Mouse (Mus musculus) midbrain, postnatal 0 days (tissue): ENCODE data around the gene Stc2. TPM values are rescaled to one million over a fixed set of nuclear protein-coding genes. Genes with fewer than 3 reads are reported as not detected.

Experiments
- ATAC-seq: fragments of 200-750 bp; cut with Nextera tagmentation; 2 replicates; pipeline ENCODE4 v1.8.0; 2017; ENCODE audit warnings: moderate number of reproducible peaks, mild to moderate bottlenecking, moderate TSS enrichment, moderate library complexity; ENCODE audit not compliant: low FRiP score
- DNase-seq: peaks from one replicate; pipeline ENCODE4 v3.0.0-alpha.2; 2015; ENCODE audit warnings: low spot score
- H3K27ac ChIP-seq: fragments of 300-500 bp; sonication (generic); 2 replicates; pipeline ENCODE4 v1.5.1; 2014; ENCODE audit warnings: low read depth, mild to moderate bottlenecking, low read length, mixed read lengths
- H3K27me3 ChIP-seq: fragments of 300-500 bp; sonication (generic); 2 replicates; pipeline ENCODE4 v1.6.1; 2014; ENCODE audit warnings: low read length, control low read depth, mixed read lengths; ENCODE audit not compliant: insufficient read depth
- H3K36me3 ChIP-seq: fragments of 300-500 bp; sonication (generic); 2 replicates; pipeline ENCODE4 v1.6.1; 2014; ENCODE audit warnings: low read length, control low read depth, mixed read lengths; ENCODE audit not compliant: insufficient read depth
- H3K4me1 ChIP-seq: fragments of 300-500 bp; sonication (generic); 2 replicates; pipeline ENCODE4 v1.6.1; 2014; ENCODE audit warnings: mild to moderate bottlenecking, control low read depth, antibody characterized with exemption, low read length, mixed read lengths; ENCODE audit not compliant: insufficient read depth
- H3K4me2 ChIP-seq: fragments of 300-500 bp; sonication (generic); 2 replicates; pipeline ENCODE4 v1.6.1; 2014; ENCODE audit warnings: low read depth, mild to moderate bottlenecking, low read length, mixed read lengths; ENCODE audit not compliant: poor library complexity, severe bottlenecking
- H3K4me3 ChIP-seq: fragments of 300-500 bp; sonication (generic); 2 replicates; pipeline ENCODE4 v1.5.1; 2014; ENCODE audit warnings: low read depth, mild to moderate bottlenecking, low read length, moderate library complexity
- H3K9ac ChIP-seq: fragments of 300-500 bp; sonication (generic); replicated peaks from 2 replicates; pipeline ENCODE4 v1.6.1; 2014; ENCODE audit warnings: mild to moderate bottlenecking, low read length, moderate library complexity, mixed read lengths; ENCODE audit not compliant: poor library complexity, severe bottlenecking
- H3K9me3 ChIP-seq: fragments of 300-500 bp; sonication (generic); 2 replicates; pipeline ENCODE4 v1.6.1; 2016; ENCODE audit warnings: low read length, control low read depth
- CTCF ChIP-seq: IDR thresholded peaks from 2 replicates; pipeline ENCODE4 v1.5.1; 2016; ENCODE audit warnings: antibody characterized with exemption, mild to moderate bottlenecking
- WGBS: fragments of 180-500 bp; shearing (Covaris S2); extraction: QIAGEN DNeasy Blood & Tissue Kit; methylation state at CpG from one replicate; pipeline ENCODE4 v1.1.7; 2014; 5-methylcytosine and 5-hydroxymethylcytosine counted together
- polyA plus RNA-seq: library from polyadenylated mRNA; unstranded; fragments of >200 nt; fragmentation: Nextera tagmentation; extraction: Ambion mirVana; gene quantifications from 2 replicates; pipeline ENCODE4 v1.2.1, GENCODE M21; 2015
- total RNA-seq: library from RNA; depleted of rRNA; stranded (reverse); fragments of >200 nt; gene quantifications from 2 replicates; pipeline ENCODE4 v1.2.3, GENCODE M21; 2014

Stc2 gene
- total and polyA plus RNA-seq, 2 experiments from 2014 or later, result 0.79 to 2.1 TPM

DNA sequence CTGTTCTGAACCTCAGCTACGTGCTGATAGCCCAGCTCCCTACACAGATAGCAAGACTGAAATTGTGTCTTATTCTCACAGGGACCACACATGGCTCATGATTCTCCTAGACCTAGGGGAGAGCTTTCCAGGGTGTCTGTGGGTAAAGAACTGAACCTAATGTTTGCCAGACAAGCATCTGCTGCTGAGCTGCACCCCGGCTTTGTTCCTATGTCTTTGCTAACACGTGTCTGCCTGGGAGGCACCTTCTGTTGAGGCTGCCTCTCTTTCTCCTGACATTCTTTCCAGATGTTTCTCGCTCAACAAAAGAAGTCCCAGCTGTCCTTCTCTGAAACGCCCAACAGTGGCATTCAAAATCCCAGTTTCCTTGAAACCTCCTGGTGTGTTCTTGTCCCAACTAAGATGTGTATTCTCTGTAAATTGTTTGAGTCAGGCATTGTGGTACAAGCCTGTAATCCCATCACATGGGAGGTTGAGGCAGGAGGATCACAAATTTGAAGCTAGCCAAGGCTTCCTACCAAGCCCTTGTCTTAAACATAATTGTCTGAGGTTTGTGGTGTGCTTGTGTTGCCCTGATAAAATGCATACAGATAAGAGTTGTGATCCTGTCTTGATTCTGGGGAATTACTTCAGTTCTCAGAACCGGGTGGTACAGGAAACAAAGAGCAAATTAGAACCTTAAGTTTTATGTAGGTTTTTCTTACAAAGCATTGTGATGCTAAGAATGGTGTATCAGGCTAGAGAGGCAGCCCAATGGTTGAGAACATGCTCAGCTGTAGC is 27.0 kb upstream of the Stc2 start:
- Histone ChIP-seq H3K9me3 (no peaks in the 10 kb centered on the region), H3K27me3 (no peaks in the 10 kb centered on the region), H3K4me3 (no peak overlapping the region), H3K27ac (no peak overlapping the region), H3K9ac (no peak overlapping the region), H3K36me3 (no peaks in the 10 kb centered on the region), H3K4me1 (no peaks in the 10 kb centered on the region), H3K4me2 (no peak overlapping the region)
- no peak for TF ChIP-seq CTCF
- WGBS, result 60% methylated on average over 6 of the region's 6 CpGs
- DNase-seq (no peak), ATAC-seq (no peak)

DNA sequence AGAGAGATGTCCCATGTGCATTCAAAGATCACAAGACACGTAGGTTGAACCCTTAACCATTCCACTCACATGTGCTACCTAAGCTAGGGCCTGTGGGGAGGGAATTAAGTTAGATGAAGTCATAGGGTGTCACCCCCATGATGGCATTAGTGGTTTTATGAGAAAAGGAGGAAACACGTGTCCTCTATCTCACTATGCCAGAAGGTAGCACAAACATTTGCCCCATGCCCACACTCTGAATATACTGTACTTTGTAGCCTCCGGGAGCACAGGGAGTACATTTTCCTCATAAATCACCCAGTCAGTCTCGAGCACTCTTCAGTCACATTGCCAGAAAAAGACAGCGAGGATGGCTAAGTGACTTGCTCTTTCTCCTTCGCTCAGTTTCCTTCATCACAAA is 24.2 kb upstream of the Stc2 start:
- TF ChIP-seq CTCF, result no peak
- no peaks in the 10 kb centered on the region for H3K9me3 ChIP-seq
- H3K36me3 ChIP-seq, result no peaks in the 10 kb centered on the region
- no peak overlapping the region for H3K27ac ChIP-seq
- WGBS, result 87% methylated on average over 6 of the region's 6 CpGs
- DNase-seq (no peak), ATAC-seq (no peak)
- no peak overlapping the region for H3K4me3 ChIP-seq
- no peak overlapping the region for H3K4me2 ChIP-seq
- no peaks in the 10 kb centered on the region for H3K4me1 ChIP-seq
- no peaks in the 10 kb centered on the region for H3K27me3 ChIP-seq
- no peak overlapping the region for H3K9ac ChIP-seq

DNA sequence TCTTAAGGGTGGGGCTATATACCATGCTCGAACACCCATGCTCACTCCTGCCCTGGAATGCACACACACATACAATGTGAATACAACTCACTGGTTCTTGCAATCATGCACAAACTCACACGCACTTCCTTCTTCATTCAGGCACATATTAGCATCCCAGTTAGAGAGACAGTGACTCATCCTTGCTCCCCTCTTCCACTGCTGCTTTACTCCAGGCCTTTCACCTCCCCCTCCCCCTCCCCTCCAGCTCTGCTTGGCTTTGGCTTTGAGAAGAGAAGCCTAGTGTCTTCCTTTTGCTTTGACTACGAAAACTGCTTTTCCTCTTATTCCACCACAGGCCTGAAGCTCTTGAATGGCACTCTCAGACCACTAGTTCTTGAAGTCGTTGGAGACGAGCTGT is 22.5 kb upstream of the Stc2 start:
- no peak overlapping the region for H3K4me3 ChIP-seq
- no peak for DNase-seq
- H3K9me3 ChIP-seq, result no peaks in the 10 kb centered on the region
- no peaks in the 10 kb centered on the region for H3K4me1 ChIP-seq
- 76% methylated on average over 5 of the region's 5 CpGs for WGBS
- H3K36me3 ChIP-seq, result no peaks in the 10 kb centered on the region
- no peak overlapping the region for H3K4me2 ChIP-seq
- no peak overlapping the region for H3K27ac ChIP-seq
- no peak overlapping the region for H3K9ac ChIP-seq
- H3K27me3 ChIP-seq, result no peaks in the 10 kb centered on the region
- no peak for TF ChIP-seq CTCF
- ATAC-seq, result no peak

DNA sequence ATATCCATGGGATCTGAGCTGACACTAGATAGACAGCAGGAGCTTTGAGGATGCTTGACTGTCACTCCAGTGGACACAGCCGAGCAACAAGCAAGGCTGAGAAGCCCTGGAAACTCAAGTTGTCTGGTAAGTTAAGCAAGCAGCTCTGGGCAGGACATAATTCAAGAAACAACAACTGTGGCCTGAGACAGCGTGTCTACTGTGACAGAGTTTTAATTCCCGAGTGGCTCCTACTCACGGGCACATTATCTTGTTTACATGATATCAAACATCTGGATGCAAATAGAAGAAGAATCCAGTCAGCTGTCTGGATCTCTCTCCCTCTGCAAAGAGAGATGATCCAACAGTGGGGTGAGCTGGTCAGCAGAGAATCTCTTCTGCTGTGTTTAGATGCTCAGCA is 19.0 kb upstream of the Stc2 start:
- no peak overlapping the region for H3K27ac ChIP-seq
- WGBS, result 80% methylated on average over 4 of the region's 4 CpGs
- no peaks in the 10 kb centered on the region for H3K9me3 ChIP-seq
- H3K9ac ChIP-seq, result no peak overlapping the region
- DNase-seq, result no peak
- H3K36me3 ChIP-seq, result no peaks in the 10 kb centered on the region
- no peaks in the 10 kb centered on the region for H3K4me1 ChIP-seq
- no peak for TF ChIP-seq CTCF
- H3K4me2 ChIP-seq, result no peak overlapping the region
- H3K27me3 ChIP-seq, result no peaks in the 10 kb centered on the region
- no peak for ATAC-seq
- no peak overlapping the region for H3K4me3 ChIP-seq

DNA sequence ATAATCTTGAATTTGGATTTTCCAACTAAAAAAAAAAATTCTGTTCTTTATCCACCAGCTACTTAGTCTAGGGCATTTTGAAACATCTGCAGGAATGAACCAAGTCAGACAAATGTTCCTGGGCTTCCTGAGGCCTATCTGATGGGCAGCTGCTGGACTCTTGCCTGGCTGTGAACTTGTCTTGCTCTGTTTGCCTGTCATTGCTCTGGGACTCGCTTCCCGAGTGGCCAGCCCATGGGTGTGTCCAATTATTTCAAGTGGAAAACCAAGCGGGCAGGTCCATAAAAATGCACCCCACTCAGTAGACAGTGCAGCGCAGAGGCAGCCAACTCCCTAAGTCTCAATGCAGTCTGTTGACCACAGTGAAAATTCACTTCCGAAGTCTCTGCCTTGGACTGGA is 17.7 kb upstream of the Stc2 start:
- H3K27me3 ChIP-seq, result no peaks in the 10 kb centered on the region

DNA sequence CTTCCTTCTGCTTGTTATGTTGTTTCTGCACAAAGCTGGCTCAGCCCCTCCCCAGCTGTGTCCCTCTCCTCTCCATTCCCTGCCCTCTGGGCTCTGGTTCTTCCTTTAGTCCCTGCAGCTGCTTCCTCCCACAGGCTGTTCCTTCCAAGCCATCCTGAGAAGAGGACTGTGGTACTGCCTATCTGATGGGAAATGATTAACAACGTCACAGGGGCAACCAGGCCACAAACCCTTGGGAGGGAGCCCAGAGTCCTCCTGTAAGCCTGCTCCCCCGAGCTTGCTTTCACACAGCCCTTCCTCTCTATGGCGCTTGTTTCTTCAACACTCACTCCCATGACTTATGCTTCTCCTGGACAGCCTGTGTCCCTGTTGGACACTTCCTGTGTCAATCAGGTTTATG is 16.7 kb upstream of the Stc2 start:
- WGBS, result 71% methylated on average over 3 of the region's 3 CpGs
- H3K9ac ChIP-seq, result no peak overlapping the region
- no peaks in the 10 kb centered on the region for H3K27me3 ChIP-seq
- no peaks in the 10 kb centered on the region for H3K36me3 ChIP-seq
- no peak overlapping the region for H3K4me3 ChIP-seq
- H3K4me2 ChIP-seq, result no peak overlapping the region
- H3K27ac ChIP-seq, result no peak overlapping the region
- no peak for TF ChIP-seq CTCF
- no peaks in the 10 kb centered on the region for H3K4me1 ChIP-seq
- H3K9me3 ChIP-seq, result no peaks in the 10 kb centered on the region
- DNase-seq (no peak), ATAC-seq (no peak)

More for the DNA sequence above, 17.7 kb upstream of the Stc2 start:
- no peak overlapping the region for H3K4me3 ChIP-seq
- H3K27ac ChIP-seq, result no peak overlapping the region
- no peak for DNase-seq
- H3K36me3 ChIP-seq, result no peaks in the 10 kb centered on the region
- no peak overlapping the region for H3K4me2 ChIP-seq
- H3K4me1 ChIP-seq, result no peaks in the 10 kb centered on the region
- 89% methylated on average over 5 of the region's 5 CpGs for WGBS
- H3K9ac ChIP-seq, result no peak overlapping the region
- no peak for TF ChIP-seq CTCF
- no peak for ATAC-seq
- H3K9me3 ChIP-seq, result no peaks in the 10 kb centered on the region
